Mouse (Mus musculus) liver, embryonic 13.5 days (tissue): ENCODE data around the gene Klrb1c. TPM values are rescaled to one million over a fixed set of nuclear protein-coding genes. Genes with fewer than 3 reads are reported as not detected.

ENCODE experiments used
- ATAC-seq: fragments of 200-750 bp; cut with Nextera tagmentation; 2 replicates; pipeline ENCODE4 v1.8.0; 2017; ENCODE audit warnings: low read depth, mild to moderate bottlenecking, moderate number of reproducible peaks, moderate library complexity
- DNase-seq: peaks from one replicate; pipeline ENCODE4 v3.0.0; 2022
- H3K27ac ChIP-seq: fragments of 300-500 bp; sonication (generic); 2 replicates; pipeline ENCODE4 v1.5.1; 2015; ENCODE audit warnings: moderate library complexity, mild to moderate bottlenecking, inconsistent platforms
- H3K27me3 ChIP-seq: fragments of 300-500 bp; sonication (generic); 2 replicates; pipeline ENCODE4 v1.6.1; 2015; ENCODE audit warnings: mild to moderate bottlenecking, inconsistent platforms
- H3K36me3 ChIP-seq: fragments of 300-500 bp; sonication (generic); 2 replicates; pipeline ENCODE4 v1.6.1; 2015; ENCODE audit warnings: mild to moderate bottlenecking, inconsistent platforms
- H3K4me1 ChIP-seq: fragments of 300-500 bp; sonication (generic); replicated peaks from 2 replicates; pipeline ENCODE4 v1.6.1; 2015; ENCODE audit warnings: inconsistent platforms
- H3K4me2 ChIP-seq: fragments of 300-500 bp; sonication (generic); 2 replicates; pipeline ENCODE4 v1.6.1; 2015; ENCODE audit warnings: inconsistent platforms, mild to moderate bottlenecking, moderate library complexity
- H3K4me3 ChIP-seq: fragments of 300-500 bp; sonication (generic); replicated peaks from 2 replicates; pipeline ENCODE4 v1.5.1; 2015; ENCODE audit warnings: mild to moderate bottlenecking, inconsistent platforms
- H3K9ac ChIP-seq: fragments of 300-500 bp; sonication (generic); 2 replicates; pipeline ENCODE4 v1.6.1; 2015; ENCODE audit warnings: mild to moderate bottlenecking, inconsistent platforms
- H3K9me3 ChIP-seq: fragments of 300-500 bp; sonication (generic); replicated peaks from 2 replicates; pipeline ENCODE4 v1.6.1; 2016; ENCODE audit warnings: inconsistent platforms
- WGBS: fragments of 180-500 bp; shearing (Covaris S2); methylation state at CpG from one replicate; pipeline ENCODE4 v1.1.7; 2015; ENCODE audit not compliant: insufficient replicate concordance; 5-methylcytosine and 5-hydroxymethylcytosine counted together
- polyA plus RNA-seq: library from polyadenylated mRNA; unstranded; fragments of >200 nt; fragmentation: Nextera tagmentation; extraction: Ambion mirVana; gene quantifications from 2 replicates; pipeline ENCODE4 v1.2.1, GENCODE M21; 2015

Gene Klrb1c
- 0.08 and 0.10 TPM in 2 replicates for polyA plus RNA-seq

GRCm38 (mm10) chr6:128789115-128789514, at the start of gene Klrb1c:
Klrb1c (minus strand) TSS chr6:128789215.
- 57% methylated on average over 2 of the region's 2 CpGs for WGBS
- H3K27ac ChIP-seq: no peak within 1 kb of the TSS
- H3K36me3 ChIP-seq: no peaks in the 10 kb centered on the region
- no peak within 1 kb of the TSS for H3K4me3 ChIP-seq
- no peak within 1 kb of the TSS for H3K4me2 ChIP-seq
- DNase-seq: no peak
- no peaks in the 10 kb centered on the region for H3K9me3 ChIP-seq
- H3K4me1 ChIP-seq: peaks cover 6% of the 10 kb centered on the region
- no peak for ATAC-seq
- H3K27me3 ChIP-seq: no peaks in the 10 kb centered on the region
- no peak within 1 kb of the TSS for H3K9ac ChIP-seq

- ATAC-seq (no peak), DNase-seq (no peak)
- H3K9ac ChIP-seq: peak overlapping the region; percentile 83
- H3K36me3 ChIP-seq: no peaks in the 10 kb centered on the region
- peak overlapping the region; percentile 78 for H3K4me2 ChIP-seq
- no peak overlapping the region; the same call in 1 of the 2 replicates for H3K27ac ChIP-seq
- no peaks in the 10 kb centered on the region for H3K9me3 ChIP-seq
- H3K27me3 ChIP-seq: no peaks in the 10 kb centered on the region
- peak overlapping the region; percentile 80 for H3K4me3 ChIP-seq
- peaks cover 50% of the 10 kb centered on the region for H3K4me1 ChIP-seq
- WGBS: 2% methylated on average over 14 of the region's 14 CpGs
These were observed 48.7 kb upstream of the Klrb1c start for GRCm38 (mm10) chr6:128837454-128838341.

GRCm38 (mm10) chr6:128836955-128837334, 47.9 kb upstream of the Klrb1c start:
- peaks cover 44% of the 10 kb centered on the region for H3K4me1 ChIP-seq
- DNase-seq: no peak
- no peaks in the 10 kb centered on the region for H3K9me3 ChIP-seq
- no peak overlapping the region for H3K27ac ChIP-seq
- 62% methylated on average over 6 of the region's 6 CpGs for WGBS
- no peaks in the 10 kb centered on the region for H3K36me3 ChIP-seq
- no peaks in the 10 kb centered on the region for H3K27me3 ChIP-seq
- peak overlapping the region; percentile 78 for H3K4me2 ChIP-seq
- ATAC-seq: no peak
- peak overlapping the region; percentile 80 for H3K4me3 ChIP-seq
- H3K9ac ChIP-seq: peak overlapping the region; percentile 83; the same call in 1 of the 2 replicates

- WGBS: 29% methylated on average over 8 of the region's 8 CpGs
- Histone ChIP-seq H3K9ac (no peak overlapping the region), H3K27ac (no peak overlapping the region), H3K9me3 (no peaks in the 10 kb centered on the region), H3K4me3 (no peak overlapping the region), H3K27me3 (no peaks in the 10 kb centered on the region), H3K4me2 (peak overlapping the region; percentile 78), H3K36me3 (no peaks in the 10 kb centered on the region), H3K4me1 (peaks cover 39% of the 10 kb centered on the region)
- ATAC-seq: no peak
- DNase-seq: no peak
These were observed 47.4 kb upstream of the Klrb1c start for GRCm38 (mm10) chr6:128836191-128836954.

- H3K4me3 ChIP-seq: no peak overlapping the region
- peak overlapping the region; percentile 9; the same call in 1 of the 2 replicates for H3K27ac ChIP-seq
- no peaks in the 10 kb centered on the region for H3K27me3 ChIP-seq
- no peaks in the 10 kb centered on the region for H3K9me3 ChIP-seq
- H3K4me1 ChIP-seq: peaks cover 39% of the 10 kb centered on the region
- no peak for DNase-seq
- no peak for ATAC-seq
- no peaks in the 10 kb centered on the region for H3K36me3 ChIP-seq
- H3K9ac ChIP-seq: no peak overlapping the region
- WGBS: 33% methylated on average over 4 of the region's 4 CpGs
- no peak overlapping the region for H3K4me2 ChIP-seq
These were observed 46.6 kb upstream of the Klrb1c start for GRCm38 (mm10) chr6:128835571-128835970.

GRCm38 (mm10) chr6:128833046-128833445, 44.0 kb upstream of the Klrb1c start:
- ATAC-seq (no peak), DNase-seq (no peak)
- Histone ChIP-seq H3K4me2 (no peak overlapping the region), H3K36me3 (no peaks in the 10 kb centered on the region), H3K9me3 (no peaks in the 10 kb centered on the region), H3K4me1 (peaks cover 25% of the 10 kb centered on the region), H3K9ac (no peak overlapping the region), H3K4me3 (no peak overlapping the region), H3K27ac (no peak overlapping the region), H3K27me3 (no peaks in the 10 kb centered on the region)
- WGBS: 65% methylated on average over 10 of the region's 10 CpGs

- Histone ChIP-seq H3K4me1 (no peaks in the 10 kb centered on the region), H3K27me3 (no peaks in the 10 kb centered on the region), H3K9me3 (no peaks in the 10 kb centered on the region), H3K4me2 (no peak overlapping the region), H3K9ac (no peak overlapping the region), H3K4me3 (no peak overlapping the region), H3K27ac (no peak overlapping the region), H3K36me3 (no peaks in the 10 kb centered on the region)
- ATAC-seq (no peak), DNase-seq (no peak)
- WGBS: 33% methylated on average over 4 of the region's 4 CpGs
These were observed 40.8 kb upstream of the Klrb1c start for GRCm38 (mm10) chr6:128829837-128830236.

GRCm38 (mm10) chr6:128826781-128827180, 37.8 kb upstream of the Klrb1c start:
- 45% methylated on average over 3 of the region's 3 CpGs for WGBS
- H3K9me3 ChIP-seq: no peaks in the 10 kb centered on the region
- H3K4me3 ChIP-seq: no peak overlapping the region
- no peaks in the 10 kb centered on the region for H3K4me1 ChIP-seq
- no peak overlapping the region for H3K9ac ChIP-seq
- DNase-seq (no peak), ATAC-seq (no peak)
- no peak overlapping the region for H3K4me2 ChIP-seq
- H3K36me3 ChIP-seq: no peaks in the 10 kb centered on the region
- H3K27me3 ChIP-seq: no peaks in the 10 kb centered on the region
- no peak overlapping the region for H3K27ac ChIP-seq

- H3K9ac ChIP-seq: no peak within 1 kb of the TSS
- no peak for DNase-seq
- no peaks in the 10 kb centered on the region for H3K4me1 ChIP-seq
- WGBS: 62% methylated on average over 6 of the region's 6 CpGs
- no peak within 1 kb of the TSS for H3K4me2 ChIP-seq
- H3K4me3 ChIP-seq: no peak within 1 kb of the TSS
- H3K9me3 ChIP-seq: no peaks in the 10 kb centered on the region
- ATAC-seq: no peak
- H3K36me3 ChIP-seq: no peaks in the 10 kb centered on the region
- no peaks in the 10 kb centered on the region for H3K27me3 ChIP-seq
- H3K27ac ChIP-seq: no peak within 1 kb of the TSS
These were observed 37.1 kb upstream of the Klrb1c start, which contains the start of the genes Gm44511 and Klrb1b for GRCm38 (mm10) chr6:128826132-128826531. Gm44511 (minus strand) TSS chr6:128826315. Klrb1b (minus strand) TSS chr6:128826331.

GRCm38 (mm10) chr6:128818083-128818802, 29.2 kb upstream of the Klrb1c start:
- H3K9me3 ChIP-seq: no peaks in the 10 kb centered on the region
- H3K4me2 ChIP-seq: no peak overlapping the region
- no peaks in the 10 kb centered on the region for H3K27me3 ChIP-seq
- 60% methylated on average over 4 of the region's 4 CpGs for WGBS
- no peak overlapping the region for H3K9ac ChIP-seq
- DNase-seq: no peak
- no peaks in the 10 kb centered on the region for H3K36me3 ChIP-seq
- no peak overlapping the region for H3K27ac ChIP-seq
- no peak for ATAC-seq
- H3K4me1 ChIP-seq: no peaks in the 10 kb centered on the region
- no peak overlapping the region for H3K4me3 ChIP-seq

- no peaks in the 10 kb centered on the region for H3K27me3 ChIP-seq
- 74% methylated on average over 5 of the region's 5 CpGs for WGBS
- H3K4me3 ChIP-seq: no peak overlapping the region
- ATAC-seq (no peak), DNase-seq (no peak)
- no peaks in the 10 kb centered on the region for H3K36me3 ChIP-seq
- 0 out of 2 replicates have a peak, but pooled peaks cover under 1% of the 10 kb centered on the region for H3K4me1 ChIP-seq
- no peaks in the 10 kb centered on the region for H3K9me3 ChIP-seq
- no peak overlapping the region for H3K27ac ChIP-seq
- H3K4me2 ChIP-seq: no peak overlapping the region
- no peak overlapping the region for H3K9ac ChIP-seq
These were observed 19.5 kb upstream of the Klrb1c start for GRCm38 (mm10) chr6:128808532-128808931.
